Mouse (Mus musculus) embryonic fibroblast, embryonic 13.5 days (primary cell): ENCODE data around the gene Macrod2.

Source experiments
- CTCF ChIP-seq: IDR thresholded peaks from 2 replicates; pipeline ENCODE4 v1.5.1; 2011; ENCODE audit warnings: mild to moderate bottlenecking, control low read depth, low read length, moderate library complexity, borderline replicate concordance; ENCODE audit not compliant: insufficient read depth
- POLR2A ChIP-seq: IDR thresholded peaks from 2 replicates; pipeline ENCODE4 v1.6.1; 2011; ENCODE audit warnings: low read depth, mild to moderate bottlenecking, control low read depth, low read length, moderate library complexity

- TF ChIP-seq CTCF (no peak), POLR2A (no peak)
Observed at GRCm38 (mm10) chr2:140828859-140829258, 433.8 kb downstream of the Macrod2 start.
